Mouse (Mus musculus) neutrophil, adult 83 days (primary cell): ENCODE results near the gene Fbxw15. TPM values are rescaled to one million over a fixed set of nuclear protein-coding genes. Genes with fewer than 3 reads are reported as not detected.

Experiments used
- total RNA-seq, 2 experiments: library from RNA; stranded (reverse); gene quantifications; one replicate each; pipeline ENCODE4 v1.2.4; 2023

Fbxw15 gene
- not detected for total RNA-seq

DNA sequence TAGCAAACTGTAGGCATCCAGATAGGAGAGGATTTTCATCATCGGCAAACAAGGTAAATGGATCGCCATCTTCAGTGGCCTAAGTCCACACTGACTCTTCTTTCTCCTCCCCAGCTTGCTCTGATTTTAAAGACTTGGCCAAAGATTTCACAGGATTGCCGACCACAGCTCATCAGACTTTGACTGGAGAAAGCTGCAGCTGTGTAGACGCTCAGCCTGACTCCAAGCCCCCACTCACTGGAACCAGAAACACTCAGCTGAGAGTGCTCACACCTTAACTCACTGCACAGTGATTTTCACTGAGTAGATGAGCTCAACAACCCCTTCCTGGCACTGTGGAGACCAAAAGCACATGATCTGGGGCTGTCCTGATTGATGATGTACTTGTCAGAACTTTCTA, at the start of gene Fbxw15:
TSS of gene Fbxw15 (minus strand) at position 101 of the 400 bp plus-strand sequence.

Other genes starting within 250 kb of the Fbxw15 start
- not detected for gene Fbxw28, start 228.6 kb downstream of the Fbxw15 start, total RNA-seq
- gene Fbxw22, start 164.0 kb downstream of the Fbxw15 start, total RNA-seq: not detected
- gene Fbxw16, start 119.1 kb downstream of the Fbxw15 start, total RNA-seq: not detected
- gene Fbxw19, start 72.4 kb downstream of the Fbxw15 start, total RNA-seq: not detected
- gene Fbxw24, start 57.8 kb upstream of the Fbxw15 start, total RNA-seq: not detected
- not detected for gene Fbxw25, start 96.4 kb upstream of the Fbxw15 start, total RNA-seq
- not detected for gene Fbxw18, start 134.4 kb upstream of the Fbxw15 start, total RNA-seq
- not detected for gene Fbxw26, start 177.8 kb upstream of the Fbxw15 start, total RNA-seq
- gene Fbxw27, start 222.4 kb upstream of the Fbxw15 start, total RNA-seq: not detected
- not detected for gene Spink8, start 244.0 kb upstream of the Fbxw15 start, total RNA-seq